Mouse (Mus musculus) lung, postnatal 10 days (tissue): ENCODE results near the gene Nmur1.

Experiments
- DNase-seq: peaks from one replicate; pipeline ENCODE4 v3.0.0; 2021

Nmur1 gene

DNA sequence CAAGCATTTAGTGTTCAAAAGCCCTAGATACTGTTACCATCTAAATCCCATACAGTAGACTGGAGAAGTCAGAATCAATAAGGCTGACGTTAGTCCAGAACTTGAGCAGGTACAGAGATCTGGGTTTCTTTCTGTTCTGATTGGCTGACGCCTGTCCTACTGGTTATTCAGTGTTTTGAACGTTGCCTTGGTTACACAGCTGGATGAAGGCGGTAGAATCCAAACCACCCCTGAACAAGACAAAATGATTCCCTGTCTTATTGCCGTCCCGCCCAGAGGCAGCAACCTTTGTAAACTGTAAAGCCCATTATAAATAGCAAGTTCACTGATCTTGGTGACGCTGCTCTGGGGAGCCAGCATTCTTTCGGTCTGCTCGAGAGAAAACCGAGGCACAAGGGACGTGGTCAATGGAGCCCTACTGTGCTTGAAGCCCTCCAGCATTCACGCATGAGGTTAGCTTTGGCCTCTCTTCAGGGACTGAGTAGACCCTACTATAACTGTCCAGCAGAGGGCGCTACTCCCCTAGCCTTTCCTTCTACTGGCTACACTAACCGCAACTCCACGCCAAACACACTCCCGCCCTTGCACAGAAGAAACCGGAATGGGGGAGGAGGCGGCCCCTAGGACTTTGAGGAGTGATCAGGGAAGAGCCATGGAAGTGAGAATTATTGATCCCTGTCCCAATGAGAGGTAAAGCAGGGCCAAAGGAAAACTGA lies 14.3 kb upstream of the Nmur1 start:
- DNase-seq, result peak; percentile 97

GRCm38 (mm10) chr1:86439487-86440170 lies 13.6 kb upstream of the Nmur1 start:
- DNase-seq, result peak; percentile 33

GRCm38 (mm10) chr1:86438501-86438900 lies 12.5 kb upstream of the Nmur1 start:
- peak; percentile 40 for DNase-seq

- DNase-seq, result no peak
Measured at GRCm38 (mm10) chr1:86438014-86438319, 11.9 kb upstream of the Nmur1 start.

DNA sequence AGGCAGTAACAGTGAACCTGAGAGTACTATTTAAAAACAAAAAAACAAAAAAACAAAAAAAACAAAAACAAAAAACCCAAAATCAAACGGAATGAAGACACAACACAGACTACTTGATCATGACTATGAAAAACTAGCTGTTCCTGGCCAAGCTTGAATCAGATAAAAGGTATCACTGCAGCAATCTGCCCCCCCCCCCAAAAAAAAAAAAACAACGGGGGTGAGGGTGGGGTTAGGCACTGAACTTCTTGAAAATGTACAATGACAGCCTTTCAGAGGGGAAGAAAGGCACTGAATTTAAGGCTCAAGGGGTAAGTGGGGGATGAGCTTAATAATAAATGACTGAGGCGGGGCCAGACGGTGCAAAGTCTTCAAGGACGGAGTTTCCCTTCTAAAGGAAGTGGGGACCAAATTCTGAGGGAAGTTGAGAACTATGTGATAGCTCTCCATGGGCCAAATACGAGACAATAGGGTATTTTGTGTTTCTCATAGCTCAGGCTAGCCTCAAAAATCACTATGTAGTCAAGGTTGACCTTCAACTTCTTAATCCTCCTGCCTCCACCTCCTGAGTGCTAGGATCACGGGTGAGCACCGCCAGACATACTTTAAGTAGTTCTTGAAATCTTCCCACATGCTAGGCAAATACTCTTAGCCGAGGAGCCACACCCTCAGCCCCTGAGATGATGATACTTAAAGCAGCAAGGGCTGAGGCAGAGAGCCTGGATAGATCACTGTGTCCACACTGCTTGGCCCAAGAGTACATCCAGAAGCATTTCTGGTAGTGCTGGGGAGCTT lies 11.4 kb upstream of the Nmur1 start:
- DNase-seq, result no peak

GRCm38 (mm10) chr1:86435302-86435821 lies 9.3 kb upstream of the Nmur1 start:
- peak; percentile 88 for DNase-seq

DNA sequence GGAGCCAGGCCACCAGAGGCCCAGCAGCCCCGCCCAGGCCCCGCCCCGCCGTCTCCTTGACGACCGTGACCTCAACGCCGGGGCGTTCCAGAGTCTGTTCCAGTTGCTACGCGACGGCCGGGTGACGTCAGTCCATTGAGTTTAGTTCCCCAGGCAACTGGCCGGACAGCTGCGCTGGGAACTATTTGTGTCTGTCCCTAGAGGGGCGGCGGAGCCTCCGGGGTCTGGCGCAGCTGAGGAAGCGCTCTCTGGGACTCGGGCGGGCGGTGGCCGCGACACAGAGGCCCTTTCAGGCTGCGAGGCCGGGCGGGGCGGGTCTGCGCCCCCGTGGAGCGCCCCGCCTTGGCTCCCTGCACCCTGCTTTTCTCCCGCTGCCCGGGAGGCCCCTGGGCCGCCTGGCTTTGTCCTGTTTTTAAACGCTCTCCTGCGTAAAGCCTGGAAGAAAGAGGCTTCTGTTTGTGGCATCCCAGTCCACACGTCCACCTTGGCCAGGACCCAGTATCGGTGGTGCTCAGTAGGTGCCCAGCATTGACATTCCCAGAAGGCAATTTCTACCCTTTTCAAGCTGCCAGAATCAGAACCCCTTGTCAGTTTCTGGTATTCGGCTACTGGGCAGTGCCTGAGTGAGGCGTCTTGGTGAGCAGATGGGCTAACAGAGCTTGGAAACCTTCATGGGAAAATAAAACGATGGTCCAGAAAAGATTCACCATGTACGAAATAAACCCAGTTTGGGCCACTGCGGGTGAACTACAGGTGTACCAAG lies 8.6 kb upstream of the Nmur1 start:
- peak; percentile 100 for DNase-seq

- DNase-seq, result peak; percentile 87
Measured at GRCm38 (mm10) chr1:86434001-86434400, 8.0 kb upstream of the Nmur1 start.

GRCm38 (mm10) chr1:86433359-86433758 lies 7.3 kb upstream of the Nmur1 start:
- DNase-seq, result no peak

DNA sequence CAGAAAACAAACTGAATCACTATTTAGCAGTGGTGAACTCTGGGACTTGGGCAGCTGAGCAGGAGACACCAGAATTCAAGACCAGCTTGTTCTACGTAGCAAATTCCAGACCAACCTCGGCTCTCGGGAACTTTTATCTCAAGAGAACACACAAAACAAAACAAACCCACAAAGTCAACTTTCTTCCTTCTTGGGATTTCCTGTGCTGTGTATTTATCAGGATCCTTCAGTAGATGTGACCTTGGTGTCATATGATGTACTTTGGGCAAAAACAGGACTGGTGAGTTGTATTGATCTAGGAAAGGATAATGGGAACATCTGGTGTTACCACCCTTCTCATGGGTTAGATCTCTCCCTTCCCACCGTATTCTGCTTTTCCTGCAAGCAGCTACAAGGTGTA lies 6.8 kb upstream of the Nmur1 start:
- DNase-seq, result no peak

- peak; percentile 89 for DNase-seq
Measured at GRCm38 (mm10) chr1:86430056-86430455, 4.0 kb upstream of the Nmur1 start.

GRCm38 (mm10) chr1:86424835-86425547 lies 1.0 kb downstream of the Nmur1 start:
- no peak for DNase-seq

DNA sequence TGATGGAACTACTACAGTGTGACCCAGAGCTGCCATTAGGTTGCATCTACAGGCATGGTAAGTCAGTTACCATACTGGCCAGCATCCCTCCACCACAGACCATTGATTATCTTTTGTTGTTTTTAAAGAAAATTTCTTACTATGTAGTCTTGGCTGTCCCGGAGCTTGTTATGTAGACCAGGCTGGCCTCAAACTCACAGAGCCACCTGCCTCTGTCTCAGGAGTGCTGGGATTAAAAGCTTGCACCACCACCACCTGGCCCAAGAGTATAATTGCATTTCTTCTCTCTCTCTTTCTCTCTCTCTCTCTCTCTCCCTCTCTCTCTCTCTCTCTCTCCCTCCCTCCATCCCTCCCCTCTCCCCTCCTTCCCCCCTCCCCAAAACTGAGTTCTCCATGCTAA lies 1.7 kb downstream of the Nmur1 start:
- DNase-seq, result no peak

- no peak for DNase-seq
Measured at GRCm38 (mm10) chr1:86423879-86424278, 2.1 kb downstream of the Nmur1 start.

- peak; percentile 53 for DNase-seq
Measured at GRCm38 (mm10) chr1:86421007-86421406, 5.0 kb downstream of the Nmur1 start.

- peak; percentile 46 for DNase-seq
Measured at GRCm38 (mm10) chr1:86416321-86416720, 9.7 kb downstream of the Nmur1 start.

- DNase-seq, result peak; percentile 51
Measured at GRCm38 (mm10) chr1:86415612-86416184, 10.3 kb downstream of the Nmur1 start.

DNA sequence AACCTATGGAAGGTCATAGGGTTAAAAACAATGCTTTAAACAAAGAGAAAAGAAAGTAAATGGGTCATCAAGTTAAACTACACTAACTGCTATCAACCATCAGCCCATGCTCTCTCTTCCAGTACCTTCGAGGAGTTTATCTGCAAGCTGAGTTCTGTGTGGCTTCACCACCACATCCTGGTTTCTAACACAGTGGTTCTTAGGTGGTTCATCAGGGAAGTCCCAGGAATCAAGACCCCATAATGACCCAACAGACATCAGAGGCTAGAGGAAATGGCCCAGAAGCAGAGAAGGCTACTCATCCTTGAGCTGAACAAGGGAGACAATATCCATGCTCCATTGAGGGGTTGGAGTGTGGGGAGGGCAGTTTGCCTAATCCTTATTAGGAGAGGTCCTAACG lies 10.9 kb downstream of the Nmur1 start:
- DNase-seq, result no peak

DNA sequence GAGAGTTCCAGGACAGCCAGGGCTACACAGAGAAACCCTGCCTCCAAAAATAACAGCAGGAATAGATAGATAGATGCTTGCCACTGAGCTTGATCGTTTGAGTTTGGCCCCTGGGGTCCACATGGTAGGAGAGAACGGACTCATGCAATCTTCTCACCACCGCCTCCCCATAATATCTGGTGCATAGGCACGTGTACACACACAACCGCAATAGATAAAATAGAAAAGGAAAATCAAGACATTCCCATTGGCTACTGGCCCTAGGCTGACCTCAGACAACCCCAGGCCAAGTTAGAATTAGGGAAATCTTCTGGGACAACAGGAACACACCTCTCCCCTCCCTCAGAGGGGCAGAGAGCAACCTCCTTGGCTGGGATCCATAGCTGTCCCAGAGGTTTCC lies 11.3 kb downstream of the Nmur1 start:
- DNase-seq, result no peak

DNA sequence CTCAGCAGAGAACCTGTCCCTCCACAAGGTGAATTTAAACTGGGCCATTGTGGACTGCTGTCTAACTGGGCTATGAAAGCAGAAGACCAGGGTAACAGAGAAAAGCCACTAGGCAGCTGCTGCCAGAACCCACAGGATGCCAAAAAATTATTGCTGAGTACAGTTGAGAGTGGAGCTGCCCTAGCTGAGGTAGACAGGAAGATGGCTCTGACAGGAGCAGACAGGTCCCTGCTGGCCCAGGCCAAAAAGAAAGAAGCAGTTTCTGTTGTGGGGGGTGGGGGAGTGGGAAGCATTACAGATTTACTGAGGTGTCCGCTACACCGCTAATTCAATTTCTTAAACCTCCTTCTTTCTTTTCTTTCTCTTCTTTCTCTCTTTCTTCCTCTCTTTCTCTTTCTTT lies 16.6 kb downstream of the Nmur1 start:
- DNase-seq, result no peak

DNA sequence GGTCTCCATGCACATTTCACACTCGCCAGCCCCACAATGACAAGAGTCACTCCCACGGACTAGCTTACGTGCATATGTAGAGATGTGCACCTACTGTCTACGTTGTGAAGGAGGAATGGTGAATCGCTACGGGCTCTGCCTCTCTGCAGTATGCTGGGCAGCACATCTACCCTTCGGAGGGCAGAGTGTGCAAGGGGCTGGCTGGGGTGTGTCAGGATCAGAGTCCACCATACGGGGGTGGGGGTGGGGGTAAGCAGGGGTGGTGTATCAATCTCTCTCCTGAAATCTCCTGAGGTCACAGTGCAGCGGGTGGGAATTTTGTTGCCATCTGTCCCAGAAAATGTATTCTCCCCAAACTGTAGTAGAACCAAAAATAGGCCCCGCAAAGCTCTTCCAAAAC lies 17.5 kb downstream of the Nmur1 start:
- DNase-seq, result no peak

DNA sequence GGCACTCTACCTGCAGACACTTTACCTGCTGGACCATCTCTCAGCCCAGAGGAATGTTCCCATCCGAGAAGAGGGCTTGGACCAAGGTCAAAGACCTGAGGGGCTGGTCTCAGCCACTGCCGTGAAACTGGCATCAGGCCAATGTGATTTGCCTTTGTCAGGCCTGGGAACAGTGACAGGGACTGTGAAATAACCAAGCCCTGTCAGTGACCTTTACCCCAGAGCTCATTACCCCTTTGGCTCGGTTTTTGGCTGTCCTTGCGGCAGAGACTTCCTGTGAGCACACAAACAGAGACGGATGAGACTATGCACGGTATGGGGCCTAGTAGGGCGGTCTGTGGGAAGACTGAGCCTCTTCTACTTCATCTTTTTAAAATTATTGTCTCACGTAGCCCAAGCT lies 19.1 kb downstream of the Nmur1 start:
- DNase-seq, result peak; percentile 66
